34 mouse cellular contexts compared by ENCODE assay signal in genomic region chr8:52355226-52355625, GRCm38 (mm10).
"Had no signal": no experiment of that assay in that cellular context is flagged by ENCODE, and none has a peak within 500 bp of the region (broad histone marks: within the 10 kb centered on the region; RNA-seq: fewer than 3 reads in every experiment).

No protein-coding gene starts in this region.

- H3K9ac ChIP-seq: heart, embryonic 12.5 days; heart, embryonic 13.5 days; heart, embryonic 15.5 days; hindbrain, embryonic 12.5 days; hindbrain, embryonic 13.5 days; hindbrain, embryonic 14.5 days; hindbrain, embryonic 15.5 days; intestine, embryonic 15.5 days; kidney, embryonic 15.5 days had no signal

- H3K4me3 ChIP-seq: heart, embryonic 12.5 days; heart, embryonic 13.5 days; heart, embryonic 15.5 days; hindbrain, embryonic 10.5 days; hindbrain, embryonic 12.5 days; hindbrain, embryonic 13.5 days; hindbrain, embryonic 15.5 days; intestine, embryonic 15.5 days; kidney, embryonic 15.5 days; layer of hippocampus, adult 2 months; left cerebral cortex, adult 2 months had no signal

- ATAC-seq: hindbrain, embryonic 16.5 days; hindbrain, postnatal 0 days; inflammation-experienced regulatory T-cells, adult 6 months; intestine, embryonic 15.5 days; intestine, embryonic 16.5 days; intestine, postnatal 0 days had no signal

- DNase-seq: heart, postnatal 10 days; heart, postnatal 14 days; heart, postnatal 36 days; heart, postnatal 4 days; kidney, adult 11 months; kidney, adult 18-20 months; kidney, adult 2 months; kidney, adult 8-10 months; kidney, adult 9 months; kidney, postnatal 10 days; kidney, postnatal 14 days; kidney, postnatal 25 days; kidney, postnatal 36 days; kidney, postnatal 4 days; layer of hippocampus, adult 9-11 months; layer of hippocampus, postnatal 36 days had no signal

- H3K27me3 ChIP-seq: heart, embryonic 12.5 days; heart, embryonic 13.5 days; heart, embryonic 15.5 days; hindbrain, embryonic 12.5 days; hindbrain, embryonic 13.5 days; hindbrain, embryonic 15.5 days; intestine, embryonic 15.5 days; kidney, embryonic 15.5 days had no signal

- H3K27ac ChIP-seq: heart, embryonic 13.5 days; heart, embryonic 15.5 days; hindbrain, embryonic 10.5 days; hindbrain, embryonic 12.5 days; hindbrain, embryonic 13.5 days; hindbrain, embryonic 14.5 days; hindbrain, embryonic 15.5 days; hindbrain, postnatal 0 days; intestine, embryonic 15.5 days; kidney, embryonic 15.5 days; kidney, postnatal 0 days; layer of hippocampus, adult 2 months; left cerebral cortex, adult 2 months had no signal

- H3K36me3 ChIP-seq: heart, embryonic 12.5 days; heart, embryonic 13.5 days; heart, embryonic 15.5 days; hindbrain, embryonic 10.5 days; hindbrain, embryonic 12.5 days; hindbrain, embryonic 13.5 days; hindbrain, embryonic 15.5 days; intestine, embryonic 15.5 days; kidney, embryonic 15.5 days had no signal

- H3K4me2 ChIP-seq: heart, embryonic 12.5 days; heart, embryonic 13.5 days; heart, embryonic 15.5 days; hindbrain, embryonic 12.5 days; hindbrain, embryonic 13.5 days; hindbrain, embryonic 14.5 days; hindbrain, embryonic 15.5 days; intestine, embryonic 15.5 days; kidney, embryonic 15.5 days had no signal

- H3K4me1 ChIP-seq: heart, embryonic 12.5 days; heart, embryonic 13.5 days; heart, embryonic 15.5 days; hindbrain, embryonic 10.5 days; hindbrain, embryonic 12.5 days; hindbrain, embryonic 13.5 days; hindbrain, embryonic 15.5 days; intestine, embryonic 15.5 days; kidney, embryonic 15.5 days had no signal

- H3K9me3 ChIP-seq: heart, embryonic 15.5 days; hindbrain, embryonic 12.5 days; hindbrain, embryonic 13.5 days; hindbrain, embryonic 15.5 days; intestine, embryonic 15.5 days; kidney, embryonic 15.5 days had no signal
